Mouse (Mus musculus) naive thymus-derived CD4-positive, alpha-beta T cell, adult 5 months (primary cell): ENCODE results near the gene Pla2g2f. TPM values are rescaled to one million over a fixed set of nuclear protein-coding genes. Genes with fewer than 3 reads are reported as not detected.

Source experiments
- polyA plus RNA-seq: library from polyadenylated mRNA; unstranded; fragments of 100-300 nt; shearing (Covaris generic); gene quantifications from one replicate; pipeline ENCODE4 v1.2.1, GENCODE M21; 2017

Gene Pla2g2f
- polyA plus RNA-seq: not detected

DNA sequence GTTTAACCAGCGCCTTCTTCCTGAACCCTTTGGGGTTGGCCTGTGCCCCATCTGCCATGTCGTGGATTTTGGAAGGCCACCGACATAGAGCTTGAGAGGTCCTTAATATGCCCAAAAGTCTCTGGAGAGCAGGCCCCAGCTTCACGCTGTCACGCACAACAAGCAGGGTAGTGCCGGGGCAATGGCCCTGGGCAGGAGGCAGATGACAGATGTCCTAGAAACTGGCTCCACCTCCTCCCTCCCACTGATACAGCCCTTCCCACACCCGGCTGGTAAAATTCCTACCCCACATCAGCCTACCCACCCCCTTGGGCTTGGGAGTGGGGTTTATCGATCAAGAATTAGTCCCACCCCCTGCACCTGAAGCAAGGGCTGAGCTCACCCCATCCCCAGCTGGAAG lies at the start of gene Pla2g2f:
Gene Pla2g2f, minus strand, starts transcription at position 211 of the 400 bp plus-strand sequence.

DNA sequence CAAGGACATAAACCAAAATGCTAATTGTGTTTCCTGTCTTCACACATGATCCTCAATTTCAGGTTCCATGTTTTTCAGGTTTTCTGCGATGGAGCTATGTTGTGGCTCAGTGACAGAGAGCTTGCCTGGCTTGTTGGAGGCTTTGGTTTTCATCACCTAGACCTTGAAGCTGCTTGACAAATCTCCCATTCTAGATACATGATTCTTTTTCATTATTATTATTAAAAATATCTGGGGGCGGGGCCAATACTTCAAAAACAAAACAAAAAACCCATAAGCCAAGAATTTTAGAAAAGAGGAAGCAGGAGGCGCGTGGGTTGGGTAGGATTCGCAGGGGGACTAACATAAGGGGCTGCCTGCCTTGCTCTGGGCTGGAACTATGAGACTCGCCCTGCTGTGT lies 18.0 kb upstream of the Pla2g2f start, which contains the start of gene Pla2g2d:
Gene Pla2g2d, plus strand, starts transcription at position 301 of the 400 bp plus-strand sequence.

DNA sequence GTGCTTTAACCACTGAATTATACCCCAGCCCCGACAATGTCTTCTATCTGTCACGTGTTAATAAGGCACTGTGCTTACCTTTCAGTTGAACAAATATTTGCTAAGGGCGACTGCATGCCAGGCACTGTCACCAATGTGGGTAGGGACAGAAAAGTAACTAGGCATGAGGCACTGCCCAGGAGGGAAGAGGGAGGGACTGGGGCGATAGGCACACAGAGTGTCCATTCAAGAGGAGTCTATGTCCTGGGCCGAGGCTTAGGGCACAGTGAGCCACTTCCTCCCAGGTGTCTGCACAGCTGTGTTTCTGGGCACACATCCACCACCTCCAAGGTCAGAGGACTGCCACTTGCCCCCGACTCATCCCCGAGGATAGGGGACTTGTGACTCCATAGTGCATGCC lies 20.4 kb downstream of the Pla2g2f start, which contains the start of gene Ubxn10:
Gene Ubxn10, minus strand, starts transcription at position 137 of the 400 bp plus-strand sequence.

DNA sequence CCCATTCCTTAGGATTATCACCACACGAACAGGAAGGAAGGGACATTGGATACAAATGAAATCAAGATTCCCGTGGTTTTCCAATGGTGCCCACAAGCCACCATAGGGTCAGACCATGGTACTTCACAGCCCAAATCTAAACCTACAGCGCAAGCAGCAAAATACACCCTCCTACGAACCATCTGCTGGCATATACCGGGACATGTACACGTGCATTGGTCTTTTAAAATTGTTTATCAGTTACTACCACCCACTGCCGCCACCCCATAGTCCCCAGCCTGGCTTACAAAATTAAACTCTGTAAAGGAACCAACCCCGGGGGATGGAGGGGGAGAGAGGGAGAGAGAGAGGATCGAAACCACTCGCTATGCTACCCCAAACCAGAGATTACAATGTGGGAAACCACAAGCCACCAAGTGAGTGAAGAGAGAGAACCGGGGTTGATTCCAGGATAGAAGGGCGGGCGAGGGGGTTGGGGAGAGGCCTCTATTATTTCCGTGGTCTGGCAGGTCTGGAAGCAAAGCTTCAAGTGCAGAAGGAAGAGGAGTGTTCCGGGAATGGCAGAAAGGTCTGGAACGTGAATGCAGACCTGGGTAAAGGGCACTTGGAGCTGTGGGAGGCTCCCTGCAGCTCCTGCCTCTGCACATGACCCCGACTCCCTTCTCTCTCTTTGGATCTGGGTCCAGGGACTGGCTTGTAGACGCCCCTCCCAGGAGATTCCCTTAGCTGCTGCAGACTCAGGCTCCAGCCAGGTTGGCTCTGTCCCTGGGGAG lies 32.9 kb downstream of the Pla2g2f start, which contains the start of gene Pla2g2c:
Gene Pla2g2c, plus strand, starts transcription at position 439 of the 773 bp plus-strand sequence.

Other genes with a start within 250 kb of the Pla2g2f start
- not detected for gene Vwa5b1, start 121.7 kb downstream of the Pla2g2f start, polyA plus RNA-seq
- gene Pla2g2c, start 32.8 kb downstream of the Pla2g2f start, polyA plus RNA-seq: not detected
- not detected for gene Ubxn10, start 20.5 kb downstream of the Pla2g2f start, polyA plus RNA-seq
- gene Pla2g2d, start 18.1 kb upstream of the Pla2g2f start, polyA plus RNA-seq: not detected
- gene Pla2g5, start 105.9 kb upstream of the Pla2g2f start, polyA plus RNA-seq: not detected
- not detected for gene Gm13030, start 116.3 kb upstream of the Pla2g2f start, polyA plus RNA-seq
- not detected for gene Pla2g2e, start 120.3 kb upstream of the Pla2g2f start, polyA plus RNA-seq
- gene Otud3, start 156.3 kb upstream of the Pla2g2f start, polyA plus RNA-seq: 9.4 TPM
- not detected for gene Rnf186, start 209.5 kb upstream of the Pla2g2f start, polyA plus RNA-seq
- gene Tmco4, start 215.3 kb upstream of the Pla2g2f start, polyA plus RNA-seq: 34.6 TPM